Mouse (Mus musculus): ENCODE data around the gene Col6a2. TPM values are rescaled to one million over a fixed set of nuclear protein-coding genes. Genes with fewer than 3 reads are reported as not detected.

The Col6a2 gene
- polyA plus RNA-seq, 1 experiment from 2014 or later: 184 TPM

- H3K27me3 ChIP-seq (replicated peaks; ENCODE audit: control insufficient read depth, insufficient read depth, low read length): no peaks in the 10 kb centered on the region
- 41% methylated on average over 9 of the region's 9 CpGs for WGBS
- H3K9ac ChIP-seq (ENCODE audit: low read length): peak overlapping the region; percentile 17; the same call in 1 of the 2 replicates
- ATAC-seq (replicated peaks; ENCODE audit: low FRiP score, low TSS enrichment, low read depth) (peak; percentile 80), DNase-seq (ENCODE audit: low spot score) (peak; percentile 81)
- H3K4me1 ChIP-seq (replicated peaks; ENCODE audit: control insufficient read depth, insufficient read depth, low read length): peaks cover 11% of the 10 kb centered on the region; the same call in 1 of the 2 replicates
- H3K27ac ChIP-seq (ENCODE audit: low read depth): peak overlapping the region; percentile 93
- no peak overlapping the region for H3K4me2 ChIP-seq (ENCODE audit: low read length)
- no peaks in the 10 kb centered on the region for H3K9me3 ChIP-seq (ENCODE audit: control insufficient read depth, low read length)
- H3K36me3 ChIP-seq (ENCODE audit: control insufficient read depth, insufficient read depth, low read length): no peaks in the 10 kb centered on the region
- H3K4me3 ChIP-seq (ENCODE audit: low read depth, low read length): no peak overlapping the region
Measured at GRCm38 (mm10) chr10:76642628-76643434, 19.4 kb upstream of the Col6a2 start.

GRCm38 (mm10) chr10:76641894-76642627, 18.6 kb upstream of the Col6a2 start:
- Histone ChIP-seq H3K27ac (ENCODE audit: low read depth) (peak overlapping the region; percentile 93), H3K9ac (ENCODE audit: low read length) (no peak overlapping the region), H3K4me1 (replicated peaks; ENCODE audit: control insufficient read depth, insufficient read depth, low read length) (peaks cover 11% of the 10 kb centered on the region; the same call in 1 of the 2 replicates), H3K4me2 (ENCODE audit: low read length) (no peak overlapping the region), H3K36me3 (ENCODE audit: control insufficient read depth, insufficient read depth, low read length) (no peaks in the 10 kb centered on the region), H3K4me3 (ENCODE audit: low read depth, low read length) (no peak overlapping the region), H3K27me3 (replicated peaks; ENCODE audit: control insufficient read depth, insufficient read depth, low read length) (no peaks in the 10 kb centered on the region), H3K9me3 (ENCODE audit: control insufficient read depth, low read length) (no peaks in the 10 kb centered on the region)
- 86% methylated on average over 13 of the region's 13 CpGs for WGBS
- peak; percentile 40 for DNase-seq (ENCODE audit: low spot score)
- no peak for ATAC-seq (replicated peaks; ENCODE audit: low FRiP score, low TSS enrichment, low read depth)

- H3K27me3 ChIP-seq (replicated peaks; ENCODE audit: control insufficient read depth, insufficient read depth, low read length): no peaks in the 10 kb centered on the region
- no peaks in the 10 kb centered on the region for H3K36me3 ChIP-seq (ENCODE audit: control insufficient read depth, insufficient read depth, low read length)
- H3K4me2 ChIP-seq (ENCODE audit: low read length): no peak overlapping the region
- DNase-seq (ENCODE audit: low spot score): peak; percentile 28
- no peak overlapping the region for H3K9ac ChIP-seq (ENCODE audit: low read length)
- H3K27ac ChIP-seq (ENCODE audit: low read depth): no peak overlapping the region
- whole genome bisulfite sequencing: 92% methylated on average over 2 of the region's 2 CpGs
- H3K4me1 ChIP-seq (replicated peaks; ENCODE audit: control insufficient read depth, insufficient read depth, low read length): peaks cover 18% of the 10 kb centered on the region; the same call in 1 of the 2 replicates
- H3K9me3 ChIP-seq (ENCODE audit: control insufficient read depth, low read length): no peaks in the 10 kb centered on the region
- no peak overlapping the region for H3K4me3 ChIP-seq (ENCODE audit: low read depth, low read length)
- no peak for ATAC-seq (replicated peaks; ENCODE audit: low FRiP score, low TSS enrichment, low read depth)
Measured at GRCm38 (mm10) chr10:76639952-76640351, 16.5 kb upstream of the Col6a2 start.

- Histone ChIP-seq H3K27ac (ENCODE audit: low read depth) (peak overlapping the region; percentile 22; the same call in 1 of the 2 replicates), H3K9me3 (ENCODE audit: control insufficient read depth, low read length) (no peaks in the 10 kb centered on the region)
Measured at GRCm38 (mm10) chr10:76636601-76637000, 13.2 kb upstream of the Col6a2 start.

GRCm38 (mm10) chr10:76636026-76636425, 12.6 kb upstream of the Col6a2 start:
- Histone ChIP-seq H3K4me1 (replicated peaks; ENCODE audit: control insufficient read depth, insufficient read depth, low read length) (peaks cover 13% of the 10 kb centered on the region), H3K9ac (ENCODE audit: low read length) (no peak overlapping the region), H3K27me3 (replicated peaks; ENCODE audit: control insufficient read depth, insufficient read depth, low read length) (no peaks in the 10 kb centered on the region), H3K36me3 (ENCODE audit: control insufficient read depth, insufficient read depth, low read length) (no peaks in the 10 kb centered on the region), H3K4me2 (ENCODE audit: low read length) (no peak overlapping the region), H3K4me3 (ENCODE audit: low read depth, low read length) (no peak overlapping the region), H3K27ac (ENCODE audit: low read depth) (peak overlapping the region; percentile 22; the same call in 1 of the 2 replicates), H3K9me3 (ENCODE audit: control insufficient read depth, low read length) (no peaks in the 10 kb centered on the region)
- ATAC-seq (replicated peaks; ENCODE audit: low FRiP score, low TSS enrichment, low read depth): no peak
- DNase-seq (ENCODE audit: low spot score): no peak
- 63% methylated on average over 3 of the region's 3 CpGs for WGBS

More at GRCm38 (mm10) chr10:76636601-76637000, 13.2 kb upstream of the Col6a2 start:
- H3K9ac ChIP-seq (ENCODE audit: low read length): no peak overlapping the region
- no peak overlapping the region for H3K4me3 ChIP-seq (ENCODE audit: low read depth, low read length)
- H3K36me3 ChIP-seq (ENCODE audit: control insufficient read depth, insufficient read depth, low read length): no peaks in the 10 kb centered on the region
- WGBS: 95% methylated on average over 4 of the region's 4 CpGs
- ATAC-seq (replicated peaks; ENCODE audit: low FRiP score, low TSS enrichment, low read depth): no peak
- H3K4me1 ChIP-seq (replicated peaks; ENCODE audit: control insufficient read depth, insufficient read depth, low read length): peaks cover 13% of the 10 kb centered on the region
- H3K4me2 ChIP-seq (ENCODE audit: low read length): no peak overlapping the region
- no peaks in the 10 kb centered on the region for H3K27me3 ChIP-seq (replicated peaks; ENCODE audit: control insufficient read depth, insufficient read depth, low read length)
- DNase-seq (ENCODE audit: low spot score): no peak

GRCm38 (mm10) chr10:76634584-76634983, 11.2 kb upstream of the Col6a2 start:
- no peaks in the 10 kb centered on the region for H3K36me3 ChIP-seq (ENCODE audit: control insufficient read depth, insufficient read depth, low read length)
- H3K4me1 ChIP-seq (replicated peaks; ENCODE audit: control insufficient read depth, insufficient read depth, low read length): peaks cover 13% of the 10 kb centered on the region
- 81% methylated on average over 5 of the region's 5 CpGs for WGBS
- no peak overlapping the region for H3K4me2 ChIP-seq (ENCODE audit: low read length)
- no peak overlapping the region for H3K4me3 ChIP-seq (ENCODE audit: low read depth, low read length)
- ATAC-seq (replicated peaks; ENCODE audit: low FRiP score, low TSS enrichment, low read depth): no peak
- no peak for DNase-seq (ENCODE audit: low spot score)
- H3K9me3 ChIP-seq (ENCODE audit: control insufficient read depth, low read length): no peaks in the 10 kb centered on the region
- no peak overlapping the region for H3K9ac ChIP-seq (ENCODE audit: low read length)
- no peaks in the 10 kb centered on the region for H3K27me3 ChIP-seq (replicated peaks; ENCODE audit: control insufficient read depth, insufficient read depth, low read length)
- peak overlapping the region; percentile 72 for H3K27ac ChIP-seq (ENCODE audit: low read depth)

- Histone ChIP-seq H3K27ac (ENCODE audit: low read depth) (peak overlapping the region; percentile 72), H3K9ac (ENCODE audit: low read length) (no peak overlapping the region), H3K4me3 (ENCODE audit: low read depth, low read length) (no peak overlapping the region), H3K4me2 (ENCODE audit: low read length) (no peak overlapping the region), H3K36me3 (ENCODE audit: control insufficient read depth, insufficient read depth, low read length) (no peaks in the 10 kb centered on the region), H3K9me3 (ENCODE audit: control insufficient read depth, low read length) (no peaks in the 10 kb centered on the region), H3K27me3 (replicated peaks; ENCODE audit: control insufficient read depth, insufficient read depth, low read length) (no peaks in the 10 kb centered on the region), H3K4me1 (replicated peaks; ENCODE audit: control insufficient read depth, insufficient read depth, low read length) (peaks cover 13% of the 10 kb centered on the region)
- DNase-seq (ENCODE audit: low spot score) (no peak), ATAC-seq (replicated peaks; ENCODE audit: low FRiP score, low TSS enrichment, low read depth) (no peak)
- 49% methylated on average over 7 of the region's 7 CpGs for WGBS
Measured at GRCm38 (mm10) chr10:76634094-76634571, 10.7 kb upstream of the Col6a2 start.

GRCm38 (mm10) chr10:76632630-76633029, 9.2 kb upstream of the Col6a2 start:
- H3K9me3 ChIP-seq (ENCODE audit: control insufficient read depth, low read length): no peaks in the 10 kb centered on the region
- 71% methylated on average over 8 of the region's 8 CpGs for WGBS
- ATAC-seq (replicated peaks; ENCODE audit: low FRiP score, low TSS enrichment, low read depth) (no peak), DNase-seq (ENCODE audit: low spot score) (no peak)
- H3K4me3 ChIP-seq (ENCODE audit: low read depth, low read length): no peak overlapping the region
- no peak overlapping the region for H3K9ac ChIP-seq (ENCODE audit: low read length)
- no peak overlapping the region for H3K4me2 ChIP-seq (ENCODE audit: low read length)
- peaks cover 13% of the 10 kb centered on the region for H3K4me1 ChIP-seq (replicated peaks; ENCODE audit: control insufficient read depth, insufficient read depth, low read length)
- H3K27ac ChIP-seq (ENCODE audit: low read depth): peak overlapping the region; percentile 6; the same call in 1 of the 2 replicates
- no peaks in the 10 kb centered on the region for H3K36me3 ChIP-seq (ENCODE audit: control insufficient read depth, insufficient read depth, low read length)
- no peaks in the 10 kb centered on the region for H3K27me3 ChIP-seq (replicated peaks; ENCODE audit: control insufficient read depth, insufficient read depth, low read length)

Measured in intestine, embryonic 14.5 days (tissue).